Mouse (Mus musculus) bone marrow macrophage, adult 2 months (primary cell): ENCODE data around the gene Marveld1.

Source experiments
- CTCF ChIP-seq: IDR thresholded peaks from 2 replicates; pipeline ENCODE4 v1.5.1; 2012; ENCODE audit warnings: low read depth, mild to moderate bottlenecking, low read length, moderate library complexity
- POLR2A ChIP-seq: IDR thresholded peaks from 2 replicates; pipeline ENCODE4 v1.6.1; 2012; ENCODE audit warnings: mild to moderate bottlenecking, low read depth, low read length, borderline replicate concordance

- TF ChIP-seq CTCF (no peak), POLR2A (no peak)
Observed at GRCm38 (mm10) chr19:42145731-42146130, 1.5 kb upstream of the Marveld1 start.
